Mouse (Mus musculus) cerebellum, adult 2 months (tissue): Measurements from ENCODE around the gene Tiprl.

Experiments used
- CTCF ChIP-seq: fragments of 200-500 bp; IDR thresholded peaks from 2 replicates; pipeline ENCODE4 v1.5.1; 2011; ENCODE audit warnings: low read depth, mild to moderate bottlenecking, control low read depth, low read length, moderate library complexity, borderline replicate concordance; ENCODE audit not compliant: insufficient read depth
- POLR2A ChIP-seq: fragments of 200-500 bp; IDR thresholded peaks from 2 replicates; pipeline ENCODE4 v1.6.1; 2011; ENCODE audit warnings: low read length, control low read depth, borderline replicate concordance; ENCODE audit not compliant: insufficient read depth

GRCm38 (mm10) chr1:165194662-165195013 lies 42.2 kb downstream of the Tiprl start:
- TF ChIP-seq CTCF = no peak
- TF ChIP-seq POLR2A = no peak
